Mouse (Mus musculus): Measurements from ENCODE around the gene Ifitm1.
"Not testable (repeated sequence)": the region's sequence is repeated elsewhere in the genome, so short reads cannot be mapped to it uniquely, and the experiment has no call there.

The Ifitm1 gene

GRCm38 (mm10) chr7:141010593-141010992, 43.6 kb downstream of the Ifitm1 start, which contains the start of gene Ifitm3:
Gene Ifitm3 (minus strand): TSS chr7:141010770.
- no peak for DNase-seq (ENCODE audit: low read depth in 1 of 2, low spot score in 2 of 2)

GRCm38 (mm10) chr7:141011238-141011770, 44.3 kb downstream of the Ifitm1 start:
- DNase-seq (ENCODE audit: low read depth in 1 of 2, low spot score in 2 of 2) = no peak

DNA sequence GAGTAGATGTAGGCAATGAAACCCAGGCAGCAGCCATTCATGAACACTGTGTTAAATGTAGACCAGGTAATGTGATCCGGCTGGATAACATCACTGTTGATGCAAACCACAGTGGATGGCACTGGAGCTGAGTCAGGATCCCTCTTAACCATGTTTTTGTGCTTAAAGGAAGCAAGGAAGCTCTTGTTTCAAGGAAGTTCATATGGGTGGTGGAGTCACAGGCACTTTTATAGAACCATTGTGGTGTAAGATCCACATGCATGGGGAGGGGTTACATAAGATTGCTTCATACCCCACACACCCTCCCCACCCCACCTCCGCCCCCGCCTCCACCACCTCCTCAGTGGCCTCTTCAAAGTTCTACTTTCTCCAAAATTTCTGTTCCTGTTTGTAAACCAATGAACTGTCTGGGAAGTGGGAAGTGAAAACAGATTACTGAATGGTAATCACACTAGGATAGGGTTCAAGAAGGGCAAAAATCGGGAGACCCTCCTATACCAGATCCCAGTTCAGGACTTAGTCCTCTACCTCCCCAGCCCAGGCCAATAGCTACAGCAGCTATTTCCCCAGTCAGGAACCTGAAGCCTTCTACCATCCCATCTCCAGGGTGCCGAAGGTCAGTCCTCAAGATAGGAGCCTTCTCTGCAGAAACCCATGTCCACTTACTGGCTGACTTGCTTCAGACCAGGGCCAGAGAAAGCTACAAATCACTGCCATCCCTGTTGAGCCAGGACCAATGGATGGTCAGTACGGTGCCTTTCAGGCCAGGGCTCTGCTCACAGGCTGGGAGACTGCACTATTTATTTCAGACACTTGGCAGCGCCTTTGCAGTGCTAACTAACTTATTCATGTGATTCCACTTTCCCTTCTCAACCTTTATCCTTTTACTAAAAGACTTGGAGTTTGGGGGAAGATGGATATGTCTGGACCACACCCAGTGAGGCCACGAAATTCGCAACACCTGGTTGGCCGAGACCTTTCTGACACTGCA, 50.0 kb downstream of the Ifitm1 start:
- DNase-seq (ENCODE audit: low read depth in 1 of 2, low spot score in 2 of 2) = peak; percentile 33 to 42

- DNase-seq (ENCODE audit: low read depth in 1 of 2, low spot score in 2 of 2) = not testable (repeated sequence)
Measured at GRCm38 (mm10) chr7:141017824-141018223, 50.8 kb downstream of the Ifitm1 start, which contains the start of gene Ifitm6. Gene Ifitm6 (minus strand): TSS chr7:141017924.

DNA sequence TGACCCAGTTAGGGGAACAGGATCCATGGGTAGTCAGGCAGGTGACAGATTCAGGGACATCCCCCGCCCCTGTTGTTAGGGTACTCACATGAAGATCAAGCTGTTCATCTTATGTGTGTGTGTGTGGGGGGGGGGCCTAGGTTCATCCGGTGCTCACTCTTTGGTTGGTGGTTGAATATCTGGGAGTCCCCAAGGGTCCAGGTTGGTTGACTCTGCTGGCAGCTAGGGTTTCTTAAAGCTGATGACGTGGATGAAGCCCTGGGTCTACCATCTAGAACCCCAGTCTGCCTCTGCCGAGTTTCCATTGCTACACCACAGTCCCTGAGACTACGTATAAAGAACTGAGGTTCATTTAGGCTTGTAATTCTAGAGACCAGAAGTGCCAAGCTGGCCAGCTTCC, 52.0 kb downstream of the Ifitm1 start:
- no peak for DNase-seq (ENCODE audit: low read depth in 1 of 2, low spot score in 2 of 2)

Data from monocyte, adult 2 months (primary cell).